Mouse (Mus musculus): ENCODE data around the gene Camk2d.

GRCm38 (mm10) chr3:126886090-126886489 is 290.0 kb downstream of the Camk2d start:
- TF ChIP-seq CTCF (IDR thresholded peaks at IDR 0.05; ENCODE audit: control insufficient read depth, insufficient read depth, low read length) = no peak
- no peak for TF ChIP-seq POLR2A (IDR thresholded peaks at IDR 0.05; ENCODE audit: borderline replicate concordance, control insufficient read depth, low read depth, low read length)
